Mouse (Mus musculus) forebrain, embryonic 16.5 days (tissue): ENCODE measurements around the gene Fgfr2. TPM values are rescaled to one million over a fixed set of nuclear protein-coding genes. Genes with fewer than 3 reads are reported as not detected.

Experiments
- ATAC-seq: fragments of 200-750 bp; cut with Nextera tagmentation; 2 replicates; pipeline ENCODE4 v1.8.0; 2017; ENCODE audit warnings: mild to moderate bottlenecking, moderate library complexity
- H3K27ac ChIP-seq: fragments of 300-500 bp; sonication (generic); 2 replicates; pipeline ENCODE4 v1.5.1; 2014; ENCODE audit warnings: low read length, control low read depth
- H3K27me3 ChIP-seq: fragments of 300-500 bp; sonication (generic); replicated peaks from 2 replicates; pipeline ENCODE4 v1.6.1; 2014; ENCODE audit warnings: low read length; ENCODE audit not compliant: control insufficient read depth, insufficient read depth
- H3K36me3 ChIP-seq: fragments of 300-500 bp; sonication (generic); 2 replicates; pipeline ENCODE4 v1.6.1; 2014; ENCODE audit not compliant: control insufficient read depth, insufficient read depth
- H3K4me1 ChIP-seq: fragments of 300-500 bp; sonication (generic); replicated peaks from 2 replicates; pipeline ENCODE4 v1.6.1; 2014; ENCODE audit warnings: low read length; ENCODE audit not compliant: control insufficient read depth, insufficient read depth
- H3K4me2 ChIP-seq: fragments of 300-500 bp; sonication (generic); 2 replicates; pipeline ENCODE4 v1.6.1; 2014; ENCODE audit warnings: mild to moderate bottlenecking, low read length, control low read depth
- H3K4me3 ChIP-seq: fragments of 300-500 bp; sonication (generic); replicated peaks from 2 replicates; pipeline ENCODE4 v1.5.1; 2014; ENCODE audit warnings: mild to moderate bottlenecking, low read length, control low read depth
- H3K9ac ChIP-seq: fragments of 300-500 bp; sonication (generic); replicated peaks from 2 replicates; pipeline ENCODE4 v1.6.1; 2014; ENCODE audit warnings: low read depth, low read length, control low read depth
- H3K9me3 ChIP-seq: fragments of 300-500 bp; sonication (generic); 2 replicates; pipeline ENCODE4 v1.6.1; 2016; ENCODE audit warnings: low read length; ENCODE audit not compliant: control insufficient read depth
- WGBS: fragments of 180-500 bp; shearing (Covaris S2); extraction: QIAGEN DNeasy Blood & Tissue Kit; methylation state at CpG from one replicate; pipeline ENCODE4 v1.1.7; 2014; 5-methylcytosine and 5-hydroxymethylcytosine counted together
- polyA plus RNA-seq: library from polyadenylated mRNA; unstranded; fragments of >200 nt; fragmentation: Nextera tagmentation; extraction: Ambion mirVana; gene quantifications from 2 replicates; pipeline ENCODE4 v1.2.1, GENCODE M21; 2015

Fgfr2 gene
- polyA plus RNA-seq, 1 experiment from 2014 or later: 39.2 TPM

DNA sequence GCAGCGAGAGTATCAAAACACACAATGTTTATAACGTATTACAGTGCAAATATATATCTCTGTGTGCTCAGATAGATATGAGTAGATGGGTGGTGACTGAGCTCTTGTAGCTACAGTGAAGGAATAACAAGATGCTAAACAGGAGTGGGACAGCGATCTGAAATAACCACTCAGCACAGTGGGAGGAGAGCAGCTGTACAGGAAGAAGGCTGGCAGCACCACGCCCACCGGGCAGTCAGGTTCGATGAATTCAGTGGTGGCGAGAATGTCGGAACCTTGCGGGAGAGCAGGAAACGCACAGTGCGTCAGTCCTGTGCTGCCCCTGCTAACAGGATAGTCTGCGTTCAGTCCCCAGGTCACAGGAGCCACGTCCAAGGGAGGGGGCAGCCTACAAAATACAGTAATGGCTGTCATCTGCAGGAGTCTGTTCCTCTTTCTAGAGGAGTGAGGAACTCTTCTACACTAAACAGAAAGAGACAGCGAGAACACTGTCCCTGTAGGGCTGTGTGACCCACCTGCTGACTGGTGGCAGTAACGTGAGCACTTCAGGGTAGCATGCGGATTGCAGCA lies 2219.6 kb downstream of the Fgfr2 start:
- 86% methylated on average over 16 of the region's 16 CpGs for WGBS
- Histone ChIP-seq H3K9ac (no peak overlapping the region), H3K9me3 (no peaks in the 10 kb centered on the region), H3K27ac (no peak overlapping the region), H3K27me3 (no peaks in the 10 kb centered on the region), H3K4me1 (no peaks in the 10 kb centered on the region), H3K4me3 (no peak overlapping the region), H3K36me3 (no peaks in the 10 kb centered on the region; the same call in 1 of the 2 replicates), H3K4me2 (no peak overlapping the region)
- ATAC-seq: no peak

DNA sequence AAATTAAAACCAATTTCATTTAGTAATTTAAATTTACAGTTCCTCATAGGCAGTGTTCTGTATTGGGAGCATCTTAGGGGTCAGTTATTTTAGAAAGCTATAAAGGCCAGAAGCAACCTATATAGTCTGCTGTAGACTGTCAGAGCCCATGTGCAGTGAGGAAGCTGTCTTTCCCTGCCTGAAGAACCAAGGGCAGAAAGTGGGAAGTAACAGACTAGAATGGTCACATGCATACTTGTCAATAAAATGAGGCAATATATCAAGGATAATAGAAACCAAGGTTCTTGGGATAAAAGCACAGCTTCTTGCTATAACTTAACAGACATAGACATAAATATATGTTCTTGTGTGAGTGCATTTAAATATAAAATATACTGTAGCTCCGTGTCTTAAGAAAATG lies 2220.2 kb downstream of the Fgfr2 start:
- 98% methylated on average over 1 of the region's 1 CpGs for WGBS

DNA sequence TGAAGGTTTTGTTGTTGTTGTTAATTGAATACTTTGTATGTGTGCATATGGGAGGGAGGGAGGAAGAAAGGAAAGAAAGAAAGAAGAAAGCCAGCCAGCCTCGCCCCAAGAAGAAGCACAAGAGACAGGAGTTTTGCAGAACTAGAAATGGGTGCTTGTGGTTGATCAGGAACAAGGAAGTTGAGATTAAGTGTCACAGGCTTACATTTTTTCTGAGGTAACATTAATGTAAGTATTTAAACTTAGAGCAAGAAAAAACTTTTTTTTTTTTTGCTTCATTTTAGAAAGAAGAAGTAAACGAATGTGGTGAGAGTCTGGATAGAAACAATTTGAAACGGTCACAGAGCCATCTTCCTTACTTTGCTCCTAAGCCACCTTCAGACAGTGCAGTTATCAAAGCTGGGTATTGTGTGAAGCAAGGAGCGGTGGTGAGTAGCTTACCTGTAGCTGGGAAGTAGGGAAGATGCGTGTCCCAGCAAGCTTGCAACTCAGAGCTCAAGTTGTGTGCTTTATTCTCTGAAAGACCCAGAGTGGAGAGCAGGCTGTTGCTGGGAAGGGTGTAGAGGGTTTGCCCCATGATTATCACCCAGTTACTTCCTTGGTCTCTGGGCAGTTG lies 2222.8 kb downstream of the Fgfr2 start:
- H3K4me2 ChIP-seq: no peak overlapping the region
- H3K36me3 ChIP-seq: no peaks in the 10 kb centered on the region; the same call in 1 of the 2 replicates
- no peaks in the 10 kb centered on the region for H3K9me3 ChIP-seq
- WGBS: 94% methylated on average over 5 of the region's 5 CpGs
- ATAC-seq: no peak
- no peaks in the 10 kb centered on the region for H3K27me3 ChIP-seq
- H3K4me3 ChIP-seq: no peak overlapping the region
- no peak overlapping the region for H3K27ac ChIP-seq
- no peak overlapping the region for H3K9ac ChIP-seq
- no peaks in the 10 kb centered on the region for H3K4me1 ChIP-seq

More for the DNA sequence above, 2220.2 kb downstream of the Fgfr2 start:
- Histone ChIP-seq H3K9me3 (no peaks in the 10 kb centered on the region), H3K4me1 (no peaks in the 10 kb centered on the region), H3K36me3 (no peaks in the 10 kb centered on the region; the same call in 1 of the 2 replicates), H3K9ac (no peak overlapping the region), H3K27me3 (no peaks in the 10 kb centered on the region), H3K4me2 (no peak overlapping the region), H3K4me3 (no peak overlapping the region), H3K27ac (no peak overlapping the region)
- ATAC-seq: no peak

GRCm38 (mm10) chr7:130898373-130898772 lies 2224.8 kb downstream of the Fgfr2 start:
- H3K9ac ChIP-seq: no peak overlapping the region
- no peak for ATAC-seq
- no peaks in the 10 kb centered on the region for H3K4me1 ChIP-seq
- H3K9me3 ChIP-seq: no peaks in the 10 kb centered on the region
- H3K27me3 ChIP-seq: no peaks in the 10 kb centered on the region
- 79% methylated on average over 4 of the region's 4 CpGs for WGBS
- no peak overlapping the region for H3K4me3 ChIP-seq
- no peak overlapping the region for H3K27ac ChIP-seq
- H3K36me3 ChIP-seq: no peaks in the 10 kb centered on the region; the same call in 1 of the 2 replicates
- H3K4me2 ChIP-seq: no peak overlapping the region

DNA sequence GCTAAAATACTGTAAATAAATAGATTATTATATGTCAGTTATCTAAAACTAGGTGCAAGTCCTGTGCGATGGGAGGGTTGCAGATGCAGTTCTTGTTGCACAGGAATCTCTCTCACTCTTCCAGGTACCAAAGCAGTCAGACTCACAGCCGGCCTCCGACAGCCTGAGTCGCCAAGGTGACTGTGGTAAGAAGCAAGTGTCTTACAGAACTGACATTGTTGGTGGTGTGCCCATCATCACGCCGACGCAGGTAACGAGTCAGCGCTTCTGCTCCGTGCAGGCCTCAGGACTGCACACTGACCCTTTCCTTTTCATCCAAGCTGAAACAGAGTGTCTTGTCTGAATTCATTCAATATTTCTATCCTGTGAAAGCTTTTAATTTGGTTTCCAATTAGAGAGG lies 2225.9 kb downstream of the Fgfr2 start:
- Histone ChIP-seq H3K4me3 (no peak overlapping the region), H3K9ac (no peak overlapping the region), H3K27me3 (no peaks in the 10 kb centered on the region), H3K4me2 (no peak overlapping the region), H3K36me3 (no peaks in the 10 kb centered on the region; the same call in 1 of the 2 replicates), H3K9me3 (no peaks in the 10 kb centered on the region), H3K27ac (no peak overlapping the region), H3K4me1 (no peaks in the 10 kb centered on the region)
- ATAC-seq: no peak
- WGBS: 83% methylated on average over 10 of the region's 10 CpGs

DNA sequence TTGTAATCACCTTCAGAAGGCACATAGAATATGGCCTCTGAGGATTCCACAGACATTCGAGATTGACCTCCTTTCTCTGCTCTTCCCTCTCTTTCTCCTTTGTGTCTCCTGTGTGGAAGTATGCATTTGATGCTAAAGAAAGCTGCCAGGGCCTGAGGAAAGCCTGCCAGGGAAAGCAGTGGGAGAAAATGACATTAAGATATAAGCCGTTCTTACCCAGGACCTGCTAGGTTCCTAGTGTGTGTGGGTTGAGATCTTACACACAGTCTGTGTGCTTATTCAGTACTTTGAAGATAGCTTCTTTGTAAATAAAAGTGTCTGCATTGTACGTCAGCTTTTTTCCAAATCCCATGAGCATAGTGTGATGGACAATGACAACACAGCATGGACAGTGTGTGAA lies 2227.1 kb downstream of the Fgfr2 start:
- H3K4me2 ChIP-seq: no peak overlapping the region
- no peak overlapping the region for H3K27ac ChIP-seq
- H3K4me1 ChIP-seq: no peaks in the 10 kb centered on the region
- H3K9ac ChIP-seq: no peak overlapping the region
- ATAC-seq: no peak
- no peaks in the 10 kb centered on the region for H3K27me3 ChIP-seq
- H3K9me3 ChIP-seq: no peaks in the 10 kb centered on the region
- H3K36me3 ChIP-seq: no peaks in the 10 kb centered on the region; the same call in 1 of the 2 replicates
- no peak overlapping the region for H3K4me3 ChIP-seq
- 62% methylated on average over 3 of the region's 3 CpGs for WGBS

- H3K4me3 ChIP-seq: no peak overlapping the region
- WGBS: 15% methylated on average over 2 of the region's 2 CpGs
Measured at GRCm38 (mm10) chr7:130895618-130895945, 2227.6 kb downstream of the Fgfr2 start.

GRCm38 (mm10) chr7:130894931-130895617 lies 2228.1 kb downstream of the Fgfr2 start:
- Histone ChIP-seq H3K27ac (no peak overlapping the region), H3K4me2 (no peak overlapping the region), H3K4me1 (no peaks in the 10 kb centered on the region), H3K4me3 (no peak overlapping the region), H3K36me3 (no peaks in the 10 kb centered on the region; the same call in 1 of the 2 replicates), H3K9me3 (no peaks in the 10 kb centered on the region), H3K9ac (no peak overlapping the region), H3K27me3 (no peaks in the 10 kb centered on the region)
- 49% methylated on average over 9 of the region's 9 CpGs for WGBS
- ATAC-seq: no peak

More at GRCm38 (mm10) chr7:130895618-130895945, 2227.6 kb downstream of the Fgfr2 start:
- H3K4me1 ChIP-seq: no peaks in the 10 kb centered on the region
- H3K9me3 ChIP-seq: no peaks in the 10 kb centered on the region
- H3K4me2 ChIP-seq: no peak overlapping the region
- H3K9ac ChIP-seq: no peak overlapping the region
- H3K27ac ChIP-seq: no peak overlapping the region
- H3K36me3 ChIP-seq: no peaks in the 10 kb centered on the region; the same call in 1 of the 2 replicates
- no peak for ATAC-seq
- no peaks in the 10 kb centered on the region for H3K27me3 ChIP-seq

DNA sequence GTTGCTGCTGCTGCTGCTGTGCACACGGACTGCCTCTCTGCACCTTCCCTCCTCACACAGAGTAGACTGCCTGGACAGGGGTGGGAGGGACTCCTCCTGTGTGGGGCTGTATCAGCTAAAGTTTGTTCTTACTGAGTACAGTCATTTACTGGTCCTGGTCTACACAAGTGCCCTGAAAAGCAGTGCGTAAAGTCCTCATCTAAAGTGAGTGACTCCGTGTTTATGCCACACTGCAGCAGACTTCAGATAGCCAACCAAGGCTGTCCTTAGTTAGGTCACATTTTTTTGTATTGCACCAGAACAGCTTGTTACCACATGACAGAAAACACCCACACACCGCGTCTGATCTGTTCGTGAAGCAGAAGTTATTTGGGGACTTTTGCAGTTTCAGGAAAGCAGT lies 2230.2 kb downstream of the Fgfr2 start:
- H3K27me3 ChIP-seq: no peaks in the 10 kb centered on the region
- no peaks in the 10 kb centered on the region for H3K36me3 ChIP-seq
- no peak overlapping the region for H3K27ac ChIP-seq
- 84% methylated on average over 6 of the region's 6 CpGs for WGBS
- no peak overlapping the region for H3K4me3 ChIP-seq
- no peak overlapping the region for H3K9ac ChIP-seq
- no peaks in the 10 kb centered on the region for H3K9me3 ChIP-seq
- H3K4me1 ChIP-seq: no peaks in the 10 kb centered on the region
- no peak for ATAC-seq
- H3K4me2 ChIP-seq: no peak overlapping the region
